Mouse (Mus musculus) CD4-positive, CD25-positive, alpha-beta regulatory T cell (primary cell): Measurements from ENCODE around the gene 1810013L24Rik. TPM values are rescaled to one million over a fixed set of nuclear protein-coding genes. Genes with fewer than 3 reads are reported as not detected.

ENCODE experiments used
- polyA plus RNA-seq: library from polyadenylated mRNA; unstranded; fragments of 100-300 nt; shearing (Covaris generic); gene quantifications from one replicate; pipeline ENCODE4 v1.2.1, GENCODE M21; 2017

Gene 1810013L24Rik
- polyA plus RNA-seq = 42.6 TPM

GRCm38 (mm10) chr16:8829564-8830359, at the start of gene 1810013L24Rik:
TSS of gene 1810013L24Rik (plus strand) at chr16:8830100.

GRCm38 (mm10) chr16:8791949-8792557, 37.8 kb upstream of the 1810013L24Rik start, which contains the start of gene Usp7:
TSS of gene Usp7 (minus strand) at chr16:8792308.

Other genes starting within 250 kb of the 1810013L24Rik start
- 95.1 TPM for gene Pmm2, start 192.4 kb upstream of the 1810013L24Rik start, polyA plus RNA-seq
- gene Tmem186, start 192.4 kb upstream of the 1810013L24Rik start, polyA plus RNA-seq = 16.1 TPM
- 14.0 TPM for gene Carhsp1, start 157.9 kb upstream of the 1810013L24Rik start, polyA plus RNA-seq
- gene Gm5767, start 149.3 kb upstream of the 1810013L24Rik start, polyA plus RNA-seq = 0.34 TPM
- gene Usp7, start 37.8 kb upstream of the 1810013L24Rik start, polyA plus RNA-seq = 119 TPM